Mouse (Mus musculus) lung, embryonic 16.5 days (tissue): Measurements from ENCODE around the gene S100a6. TPM values are rescaled to one million over a fixed set of nuclear protein-coding genes. Genes with fewer than 3 reads are reported as not detected.

ENCODE experiments used
- ATAC-seq: fragments of 200-750 bp; cut with Nextera tagmentation; 2 replicates; pipeline ENCODE4 v1.8.0; 2017; ENCODE audit warnings: low read depth, mild to moderate bottlenecking, moderate library complexity
- H3K27ac ChIP-seq: fragments of 300-500 bp; sonication (generic); 2 replicates; pipeline ENCODE4 v1.5.1; 2014; ENCODE audit warnings: mild to moderate bottlenecking, control low read depth, low read length
- H3K27me3 ChIP-seq: fragments of 300-500 bp; sonication (generic); 2 replicates; pipeline ENCODE4 v1.6.1; 2014; ENCODE audit warnings: low read depth, low read length, mixed read lengths; ENCODE audit not compliant: control insufficient read depth, insufficient read depth
- H3K36me3 ChIP-seq: fragments of 300-500 bp; sonication (generic); 2 replicates; pipeline ENCODE4 v1.6.1; 2014; ENCODE audit warnings: low read length; ENCODE audit not compliant: control insufficient read depth, insufficient read depth
- H3K4me1 ChIP-seq: fragments of 300-500 bp; sonication (generic); replicated peaks from 2 replicates; pipeline ENCODE4 v1.6.1; 2014; ENCODE audit warnings: low read length, mixed read lengths; ENCODE audit not compliant: control insufficient read depth, insufficient read depth
- H3K4me2 ChIP-seq: fragments of 300-500 bp; sonication (generic); 2 replicates; pipeline ENCODE4 v1.6.1; 2014; ENCODE audit warnings: low read depth, low read length, control low read depth
- H3K4me3 ChIP-seq: fragments of 300-500 bp; sonication (generic); 2 replicates; pipeline ENCODE4 v1.5.1; 2014; ENCODE audit warnings: mild to moderate bottlenecking, low read length, control low read depth
- H3K9ac ChIP-seq: fragments of 300-500 bp; sonication (generic); 2 replicates; pipeline ENCODE4 v1.6.1; 2014; ENCODE audit warnings: low read length, control low read depth
- H3K9me3 ChIP-seq: fragments of 300-500 bp; sonication (generic); 2 replicates; pipeline ENCODE4 v1.6.1; 2016; ENCODE audit warnings: low read length; ENCODE audit not compliant: control insufficient read depth
- WGBS: fragments of 180-500 bp; shearing (Covaris S2); extraction: QIAGEN DNeasy Blood & Tissue Kit; methylation state at CpG from one replicate; pipeline ENCODE4 v1.1.7; 2014; 5-methylcytosine and 5-hydroxymethylcytosine counted together
- polyA plus RNA-seq: library from polyadenylated mRNA; unstranded; fragments of >200 nt; fragmentation: Nextera tagmentation; extraction: Ambion mirVana; gene quantifications from 2 replicates; pipeline ENCODE4 v1.2.1, GENCODE M21; 2015

Gene S100a6
- polyA plus RNA-seq, 1 experiment from 2014 or later = 184 TPM

DNA sequence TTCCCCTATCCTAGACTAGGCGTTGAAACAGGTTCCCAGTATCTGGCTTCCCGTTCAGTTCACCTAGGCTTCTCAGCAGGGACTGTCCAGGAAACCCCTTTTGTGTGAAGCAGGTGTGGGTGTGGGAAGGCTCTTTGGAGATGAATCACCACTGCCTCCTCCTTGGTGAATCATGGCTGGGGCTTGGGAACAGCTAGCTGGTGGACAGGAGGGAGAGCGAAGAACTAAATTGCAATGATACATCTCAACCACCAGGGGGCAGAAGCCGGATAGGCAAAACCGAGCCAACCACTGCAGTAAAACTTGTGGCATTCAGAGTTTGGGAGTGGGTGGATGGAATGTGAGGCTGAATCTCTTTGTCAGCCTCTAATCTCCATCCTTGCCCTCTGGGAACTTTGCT, 27.1 kb upstream of the S100a6 start:
- H3K4me1 ChIP-seq = peaks cover 5% of the 10 kb centered on the region; the same call in 1 of the 2 replicates

DNA sequence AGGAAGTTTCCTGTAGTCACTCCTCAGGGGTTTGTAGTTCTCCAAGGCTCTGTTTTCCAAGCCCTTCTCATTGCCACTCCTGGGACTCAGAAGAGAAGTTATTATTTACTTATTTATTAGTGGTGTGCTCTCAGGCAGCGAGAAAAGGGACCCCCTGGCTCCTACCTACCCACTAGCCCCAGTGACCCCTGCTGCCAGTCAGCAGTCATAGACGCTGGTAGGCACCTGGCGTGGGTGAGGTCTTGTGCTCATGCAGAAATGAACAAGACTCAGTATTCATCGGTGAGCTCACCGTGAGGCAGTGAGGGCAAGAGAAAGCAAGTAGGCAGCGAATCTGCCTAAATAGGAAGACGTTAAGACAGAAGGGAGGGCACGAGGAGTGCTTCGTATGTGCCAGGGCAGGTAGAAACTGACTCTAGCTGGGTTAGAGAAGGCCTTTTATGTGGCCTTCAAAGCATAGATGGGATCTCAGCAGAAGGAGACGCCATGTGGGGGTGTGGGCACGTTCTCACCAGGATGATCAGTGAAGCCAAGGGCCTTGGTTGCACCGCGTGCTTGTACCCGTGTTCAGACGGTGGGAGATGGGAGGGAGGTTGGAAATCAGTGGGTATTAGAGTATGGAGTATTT, 26.6 kb upstream of the S100a6 start:
- ATAC-seq = no peak; the same call in 1 of the 2 replicates
- Histone ChIP-seq H3K9ac (no peak overlapping the region), H3K4me3 (no peak overlapping the region), H3K36me3 (no peaks in the 10 kb centered on the region), H3K27ac (peak overlapping the region; percentile 81), H3K4me1 (peaks cover 5% of the 10 kb centered on the region; the same call in 1 of the 2 replicates), H3K4me2 (no peak overlapping the region), H3K9me3 (no peaks in the 10 kb centered on the region), H3K27me3 (no peaks in the 10 kb centered on the region)
- WGBS = 79% methylated on average over 15 of the region's 15 CpGs

More for the DNA sequence above, 27.1 kb upstream of the S100a6 start:
- H3K9me3 ChIP-seq = no peaks in the 10 kb centered on the region
- H3K4me3 ChIP-seq = no peak overlapping the region
- ATAC-seq = peak; percentile 29; the same call in 1 of the 2 replicates
- H3K9ac ChIP-seq = no peak overlapping the region
- no peaks in the 10 kb centered on the region for H3K27me3 ChIP-seq
- WGBS = 30% methylated on average over 5 of the region's 5 CpGs
- H3K4me2 ChIP-seq = no peak overlapping the region
- no peak overlapping the region; the same call in 1 of the 2 replicates for H3K27ac ChIP-seq
- H3K36me3 ChIP-seq = no peaks in the 10 kb centered on the region

DNA sequence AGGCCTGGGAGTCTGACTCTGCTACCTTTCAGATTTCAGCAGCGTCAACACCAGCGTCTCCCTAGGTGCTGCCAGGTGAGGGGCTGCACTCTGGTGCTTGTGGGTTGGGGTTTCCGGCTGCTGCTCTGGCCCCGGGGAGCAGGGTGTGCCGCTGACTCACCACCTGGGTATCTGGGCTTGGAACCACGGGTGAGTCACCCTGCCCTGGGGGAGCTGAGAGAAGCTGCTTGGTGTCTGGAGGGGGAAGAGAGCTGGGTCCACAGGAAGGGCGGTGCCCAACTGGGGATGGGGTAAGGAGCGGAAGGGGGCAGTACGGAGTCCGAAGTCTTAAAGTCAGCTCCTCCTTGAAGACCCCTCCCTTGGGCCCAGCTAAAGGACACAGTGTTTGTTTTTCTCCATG, 25.8 kb upstream of the S100a6 start:
- peak overlapping the region; percentile 7; the same call in 1 of the 2 replicates for H3K9ac ChIP-seq
- H3K4me3 ChIP-seq = no peak overlapping the region
- 40% methylated on average over 10 of the region's 10 CpGs for WGBS
- no peaks in the 10 kb centered on the region for H3K27me3 ChIP-seq
- no peaks in the 10 kb centered on the region for H3K36me3 ChIP-seq
- H3K27ac ChIP-seq = peak overlapping the region; percentile 81
- no peaks in the 10 kb centered on the region for H3K9me3 ChIP-seq
- H3K4me2 ChIP-seq = no peak overlapping the region
- peak; percentile 86 for ATAC-seq
- peaks cover 5% of the 10 kb centered on the region; the same call in 1 of the 2 replicates for H3K4me1 ChIP-seq

DNA sequence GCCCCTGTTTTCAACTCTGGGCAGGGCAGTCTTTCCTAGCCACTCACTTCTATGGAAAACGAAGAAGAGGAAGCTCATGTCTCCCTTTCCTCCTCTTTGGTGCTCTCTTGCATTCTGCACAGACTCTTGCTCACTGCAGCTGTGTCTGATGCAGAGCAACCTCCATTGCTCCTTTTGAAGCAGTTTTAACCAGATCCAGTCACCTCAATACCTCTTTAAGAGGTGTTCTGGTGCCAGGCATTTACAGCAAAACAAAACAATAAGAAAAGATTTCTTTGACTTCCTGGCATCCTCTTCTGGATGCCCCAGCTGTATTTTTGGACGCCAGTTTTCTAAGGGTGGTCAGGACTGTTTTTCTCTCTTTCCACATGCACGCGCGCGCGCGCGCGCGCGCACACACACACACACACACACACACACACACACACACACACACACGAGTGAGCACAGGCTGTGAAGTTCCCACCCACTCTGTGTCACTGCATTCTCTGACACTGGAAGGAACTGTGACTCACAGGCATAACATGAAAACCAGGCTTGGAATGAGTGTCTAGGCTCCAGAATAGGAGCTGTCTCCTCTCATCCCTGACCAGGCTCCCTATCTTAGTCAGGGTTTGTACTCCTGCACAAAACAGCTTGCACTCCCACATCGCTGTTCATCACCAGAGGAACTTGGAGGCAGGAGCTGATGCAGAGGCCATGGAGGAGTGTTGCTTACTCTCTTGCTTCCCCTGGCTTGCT, 25.2 kb upstream of the S100a6 start:
- ATAC-seq = no peak
- Histone ChIP-seq H3K9me3 (no peaks in the 10 kb centered on the region), H3K4me1 (peaks cover 5% of the 10 kb centered on the region; the same call in 1 of the 2 replicates), H3K27ac (peak overlapping the region; percentile 81), H3K4me3 (no peak overlapping the region), H3K4me2 (no peak overlapping the region), H3K27me3 (no peaks in the 10 kb centered on the region), H3K9ac (peak overlapping the region; percentile 7; the same call in 1 of the 2 replicates), H3K36me3 (no peaks in the 10 kb centered on the region)
- WGBS = 83% methylated on average over 14 of the region's 14 CpGs

DNA sequence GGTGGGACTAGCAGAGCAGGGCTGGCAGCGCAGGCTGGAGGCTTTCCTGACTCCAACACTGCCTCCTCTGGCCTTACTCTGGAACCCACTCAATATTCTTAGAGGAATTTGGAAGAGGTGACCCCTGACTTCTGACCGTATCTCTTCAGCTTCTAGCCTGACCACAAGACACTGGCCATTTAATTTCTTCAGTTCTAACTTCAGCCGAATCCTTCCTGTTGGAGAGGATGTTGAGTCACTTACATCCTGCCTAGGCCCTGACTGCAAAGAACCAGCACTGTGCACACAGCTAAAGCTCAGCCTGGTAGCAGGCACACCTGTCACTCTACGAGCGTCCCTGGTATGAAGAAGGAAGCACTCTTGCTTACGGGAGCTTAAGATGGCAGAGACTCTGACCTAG, 23.3 kb upstream of the S100a6 start:
- WGBS = 58% methylated on average over 6 of the region's 6 CpGs
- Histone ChIP-seq H3K4me3 (no peak overlapping the region), H3K27me3 (no peaks in the 10 kb centered on the region), H3K4me1 (peaks cover 5% of the 10 kb centered on the region; the same call in 1 of the 2 replicates), H3K36me3 (no peaks in the 10 kb centered on the region), H3K9ac (no peak overlapping the region), H3K27ac (no peak overlapping the region), H3K9me3 (no peaks in the 10 kb centered on the region), H3K4me2 (no peak overlapping the region)
- ATAC-seq = no peak

GRCm38 (mm10) chr3:90589947-90590346, 22.7 kb upstream of the S100a6 start, which contains the start of gene S100a2:
Gene S100a2, plus strand, starts transcription at chr3:90590247.
- H3K4me3 ChIP-seq = no peak within 1 kb of the TSS
- no peak within 1 kb of the TSS for H3K9ac ChIP-seq
- WGBS = 74% methylated on average over 8 of the region's 8 CpGs

DNA sequence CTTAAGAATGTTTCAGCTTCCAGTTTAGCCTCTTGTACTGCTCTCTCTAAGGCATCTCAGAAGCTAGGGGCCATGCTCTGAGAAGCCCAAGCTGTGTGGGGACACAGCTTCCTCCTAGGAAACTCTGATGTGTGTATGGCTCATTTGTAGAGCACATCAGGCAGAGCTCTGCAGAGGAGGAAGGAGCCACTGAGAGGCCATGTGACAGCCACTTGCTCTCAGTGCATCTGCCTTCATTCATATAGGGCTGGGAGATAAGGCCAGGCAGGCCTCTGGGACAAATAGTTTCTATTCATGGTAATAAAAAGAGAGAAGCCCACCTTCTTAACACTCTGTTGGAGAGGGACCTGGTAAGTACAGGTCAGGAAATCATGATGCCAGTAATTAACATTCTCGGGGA, 18.2 kb upstream of the S100a6 start:
- Histone ChIP-seq H3K9ac (no peak overlapping the region), H3K4me1 (no peaks in the 10 kb centered on the region)
- WGBS = 72% methylated on average over 1 of the region's 1 CpGs

More at GRCm38 (mm10) chr3:90589947-90590346, 22.7 kb upstream of the S100a6 start, which contains the start of gene S100a2:
- no peak within 1 kb of the TSS for H3K27ac ChIP-seq
- H3K9me3 ChIP-seq = no peaks in the 10 kb centered on the region
- H3K27me3 ChIP-seq = no peaks in the 10 kb centered on the region
- no peaks in the 10 kb centered on the region for H3K36me3 ChIP-seq
- H3K4me1 ChIP-seq = peaks cover 5% of the 10 kb centered on the region; the same call in 1 of the 2 replicates
- no peak for ATAC-seq
- no peak within 1 kb of the TSS for H3K4me2 ChIP-seq

DNA sequence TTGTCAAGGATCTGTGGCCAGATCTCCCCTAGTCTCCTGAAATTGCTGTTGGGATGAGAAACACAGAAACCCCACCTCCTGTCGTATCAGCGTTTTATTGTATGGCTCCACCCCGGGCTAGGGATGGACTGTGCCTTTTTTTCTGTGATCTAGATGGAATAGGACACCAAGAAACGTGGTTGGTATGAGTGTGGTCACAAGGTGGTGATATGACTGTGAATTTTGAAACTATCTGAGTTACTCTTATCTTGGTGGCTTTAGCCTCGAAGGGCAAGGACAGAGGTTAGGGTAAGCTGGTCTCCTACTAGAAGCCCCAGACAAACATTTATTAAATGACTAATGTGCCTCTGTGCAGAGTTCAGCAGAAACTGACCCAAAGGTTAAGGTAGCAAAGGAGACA, 17.1 kb upstream of the S100a6 start:
- no peaks in the 10 kb centered on the region for H3K27me3 ChIP-seq
- no peak overlapping the region for H3K4me2 ChIP-seq
- H3K9ac ChIP-seq = no peak overlapping the region
- H3K9me3 ChIP-seq = no peaks in the 10 kb centered on the region
- no peak overlapping the region for H3K4me3 ChIP-seq
- WGBS = 66% methylated on average over 5 of the region's 5 CpGs
- ATAC-seq = no peak
- no peak overlapping the region for H3K27ac ChIP-seq
- no peaks in the 10 kb centered on the region for H3K36me3 ChIP-seq
- no peaks in the 10 kb centered on the region for H3K4me1 ChIP-seq

More for the DNA sequence above, 18.2 kb upstream of the S100a6 start:
- Histone ChIP-seq H3K9me3 (no peaks in the 10 kb centered on the region), H3K27ac (no peak overlapping the region), H3K27me3 (no peaks in the 10 kb centered on the region), H3K4me2 (no peak overlapping the region), H3K36me3 (no peaks in the 10 kb centered on the region), H3K4me3 (no peak overlapping the region)
- no peak for ATAC-seq

- 82% methylated on average over 6 of the region's 6 CpGs for WGBS
- Histone ChIP-seq H3K27ac (no peak overlapping the region), H3K4me1 (no peaks in the 10 kb centered on the region), H3K4me2 (no peak overlapping the region), H3K9me3 (no peaks in the 10 kb centered on the region), H3K27me3 (no peaks in the 10 kb centered on the region), H3K9ac (no peak overlapping the region), H3K36me3 (no peaks in the 10 kb centered on the region), H3K4me3 (no peak overlapping the region)
- no peak for ATAC-seq
Observed at GRCm38 (mm10) chr3:90596810-90597209, 15.9 kb upstream of the S100a6 start.
